Comparison of ENCODE assay signal across 9 mouse cellular contexts in the genomic region with DNA sequence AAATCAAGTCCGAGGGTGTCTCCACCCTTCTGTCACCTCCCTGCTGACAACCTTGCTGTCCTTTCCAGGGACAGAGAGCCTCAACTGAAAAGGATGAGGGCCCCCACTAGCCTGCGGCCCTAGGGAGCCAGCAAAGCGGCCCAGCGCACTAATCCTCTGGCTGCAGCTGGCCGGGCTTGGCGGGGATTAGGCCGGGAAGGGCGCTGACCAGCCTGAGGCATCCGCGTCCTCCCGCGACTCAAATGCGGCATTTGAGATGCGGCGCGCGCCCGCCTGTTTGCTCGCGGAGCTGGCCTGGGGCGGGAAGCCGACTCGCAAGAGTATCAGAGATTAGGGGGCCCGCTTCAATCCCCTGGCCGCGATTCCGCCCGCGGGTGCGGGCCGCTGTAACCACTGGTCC. TPM values are rescaled to one million over a fixed set of nuclear protein-coding genes. Genes with fewer than 3 reads are reported as not detected.
DNase-seq lines count a peak whose midpoint lies in the region; ATAC-seq and TF ChIP-seq lines count a peak whose summit lies in the region.
"Had no signal": no experiment of that assay in that cellular context is flagged by ENCODE, and none has a peak within 500 bp of the region (broad histone marks: within the 10 kb centered on the region; RNA-seq: fewer than 3 reads in every experiment).

No protein-coding gene starts in this region.

- H3K27ac ChIP-seq in heart, embryonic 16.5 days (ENCODE audit: low read length): no peak overlapping the region
- H3K27ac ChIP-seq in forebrain, embryonic 15.5 days (replicated peaks): no peak overlapping the region
- H3K27ac ChIP-seq in midbrain, embryonic 14.5 days (replicated peaks; ENCODE audit: low read depth, low read length): no peak overlapping the region
- H3K27ac ChIP-seq: macrophage had no signal

- no peak for TF ChIP-seq CTCF in brain, embryonic 14.5 days (IDR thresholded peaks at IDR 0.05; ENCODE audit: borderline replicate concordance, extremely low read depth, insufficient read depth, insufficient read length)

- H3K27me3 ChIP-seq in heart, embryonic 16.5 days (ENCODE audit: control insufficient read depth, insufficient read depth, low read length): peaks cover 35% of the 10 kb centered on the region
- H3K27me3 ChIP-seq in forebrain, embryonic 15.5 days: peaks cover 32% of the 10 kb centered on the region
- peaks cover 18% of the 10 kb centered on the region for H3K27me3 ChIP-seq in midbrain, embryonic 14.5 days (ENCODE audit: control insufficient read depth, insufficient read depth, low read length)

- WGBS in heart, embryonic 16.5 days: 2% methylated on average over 31 of the region's 31 CpGs
- 2% methylated on average over 31 of the region's 31 CpGs for WGBS in forebrain, embryonic 15.5 days
- 0% methylated on average over 31 of the region's 31 CpGs for WGBS in midbrain, embryonic 14.5 days

- no peak for DNase-seq in heart, adult 8-10 months (ENCODE audit: low spot score)
- DNase-seq in brain, embryonic 14.5 days (ENCODE audit: low read depth): peak; percentile 54
- peak; percentile 77 for DNase-seq in midbrain, embryonic 14.5 days
- no peak for DNase-seq in urinary bladder, adult 18-20 months (ENCODE audit: low spot score in 2 of 2)
- DNase-seq in gastrocnemius, postnatal 4 days (ENCODE audit: low spot score in 2 of 2): no peak

- 0 out of 2 replicates have a peak, but pooled peaks cover 5% of the 10 kb centered on the region for H3K4me1 ChIP-seq in heart, embryonic 16.5 days (ENCODE audit: control insufficient read depth, insufficient read depth, low read length)
- peaks cover 5% of the 10 kb centered on the region for H3K4me1 ChIP-seq in forebrain, embryonic 15.5 days
- H3K4me1 ChIP-seq in midbrain, embryonic 14.5 days (ENCODE audit: control insufficient read depth, insufficient read depth, low read length): peaks cover 10% of the 10 kb centered on the region; the same call in 1 of the 2 replicates

- peak overlapping the region; percentile 29 for H3K4me3 ChIP-seq in heart, embryonic 16.5 days (ENCODE audit: low read length)
- H3K4me3 ChIP-seq in forebrain, embryonic 15.5 days: peak overlapping the region; percentile 24
- peak overlapping the region; percentile 25 for H3K4me3 ChIP-seq in midbrain, embryonic 14.5 days (replicated peaks; ENCODE audit: low read depth, low read length)

- TF ChIP-seq POLR2A in brain, embryonic 14.5 days (IDR thresholded peaks at IDR 0.05; ENCODE audit: borderline replicate concordance, extremely low read depth, insufficient read depth, insufficient read length, poor library complexity, severe bottlenecking): no peak

- peak overlapping the region; percentile 59 for H3K9ac ChIP-seq in heart, embryonic 16.5 days (ENCODE audit: low read length)
- peak overlapping the region; percentile 39 for H3K9ac ChIP-seq in forebrain, embryonic 15.5 days (replicated peaks)
- H3K9ac ChIP-seq in midbrain, embryonic 14.5 days (replicated peaks; ENCODE audit: low read length): peak overlapping the region; percentile 48

- ATAC-seq in heart, embryonic 16.5 days (replicated peaks; ENCODE audit: extremely low read depth, insufficient read depth, low FRiP score): no peak
- ATAC-seq in forebrain, embryonic 15.5 days (replicated peaks): no peak
- peak; percentile 24; the same call in 1 of the 2 replicates for ATAC-seq in midbrain, embryonic 14.5 days (ENCODE audit: low FRiP score, low TSS enrichment)
- ATAC-seq in granulocyte monocyte progenitor cell, adult 5-6 weeks (replicated peaks; ENCODE audit: poor library complexity, severe bottlenecking): no peak

- H3K4me2 ChIP-seq in heart, embryonic 16.5 days (ENCODE audit: low read depth, low read length): peak overlapping the region; percentile 50
- peak overlapping the region; percentile 40 for H3K4me2 ChIP-seq in forebrain, embryonic 15.5 days (replicated peaks)
- peak overlapping the region; percentile 55 for H3K4me2 ChIP-seq in midbrain, embryonic 14.5 days (ENCODE audit: low read length)

- H3K9me3 ChIP-seq in heart, embryonic 16.5 days (replicated peaks; ENCODE audit: control insufficient read depth, low read length): no peaks in the 10 kb centered on the region
- H3K9me3 ChIP-seq in forebrain, embryonic 15.5 days: no peaks in the 10 kb centered on the region
- H3K9me3 ChIP-seq in midbrain, embryonic 14.5 days (ENCODE audit: control insufficient read depth, low read length): no peaks in the 10 kb centered on the region

- no peaks in the 10 kb centered on the region for H3K36me3 ChIP-seq in heart, embryonic 16.5 days (ENCODE audit: control insufficient read depth, insufficient read depth)
- H3K36me3 ChIP-seq in forebrain, embryonic 15.5 days: no peaks in the 10 kb centered on the region
- H3K36me3 ChIP-seq in midbrain, embryonic 14.5 days (ENCODE audit: control insufficient read depth, insufficient read depth, low read length): no peaks in the 10 kb centered on the region

RNA-seq across cellular contexts. Expression of a gene that starts 14.7 kb away (rescaled TPM):
- not detected in 2 replicates for polyA plus RNA-seq in heart, embryonic 16.5 days (2015; fragmentation: Nextera tagmentation; extraction: Ambion mirVana)
- total RNA-seq in heart, adult 8-10 months (2022): not detected
- polyA plus RNA-seq in brain, embryonic 14.5 days (2012; rRNA removed): not detected in 2 replicates
- polyA plus RNA-seq in forebrain, embryonic 15.5 days (2015; fragmentation: Nextera tagmentation; extraction: Ambion mirVana): not detected in 2 replicates
- polyA plus RNA-seq in midbrain, embryonic 14.5 days (2014; fragmentation: Nextera tagmentation; extraction: Ambion mirVana): not detected in 2 replicates
- total RNA-seq in granulocyte monocyte progenitor cell, adult 5-6 weeks (2014; fragmentation: Nextera tagmentation): not detected in 2 replicates
- not detected in 2 replicates for total RNA-seq in granulocyte monocyte progenitor cell, adult 5-6 weeks (2017)
- total RNA-seq in gastrocnemius, postnatal 4 days (2021): not detected
- polyA plus RNA-seq: macrophage had no signal

RNA-seq across cellular contexts. Expression of a gene that starts 22.8 kb away (rescaled TPM):
- polyA plus RNA-seq in heart, embryonic 16.5 days (2015; fragmentation: Nextera tagmentation; extraction: Ambion mirVana): 35.0 and 35.6 TPM in 2 replicates
- total RNA-seq in heart, adult 8-10 months (2022): 10 to 100 TPM; 10.8 to 12.4 (median 11.6) TPM
- polyA plus RNA-seq in brain, embryonic 14.5 days (2012; rRNA removed): 65.3 and 67.0 TPM in 2 replicates
- 54.2 and 56.8 TPM in 2 replicates for polyA plus RNA-seq in forebrain, embryonic 15.5 days (2015; fragmentation: Nextera tagmentation; extraction: Ambion mirVana)
- 54.0 and 55.9 TPM in 2 replicates for polyA plus RNA-seq in midbrain, embryonic 14.5 days (2014; fragmentation: Nextera tagmentation; extraction: Ambion mirVana)
- 54.1 and 64.2 TPM in 2 replicates for total RNA-seq in granulocyte monocyte progenitor cell, adult 5-6 weeks (2014; fragmentation: Nextera tagmentation)
- 50.5 and 56.3 TPM in 2 replicates for total RNA-seq in granulocyte monocyte progenitor cell, adult 5-6 weeks (2017)
- total RNA-seq in gastrocnemius, postnatal 4 days (2021): 10 to 100 TPM; 21.6 to 22.7 TPM

RNA-seq across cellular contexts. Expression of a gene that starts 34.6 kb away (rescaled TPM):
- 42.1 and 51.9 TPM in 2 replicates for polyA plus RNA-seq in heart, embryonic 16.5 days (2015; fragmentation: Nextera tagmentation; extraction: Ambion mirVana)
- total RNA-seq in heart, adult 8-10 months (2022): 10 to 100 TPM; 62.7 to 80.9 (median 72.0) TPM
- polyA plus RNA-seq in brain, embryonic 14.5 days (2012; rRNA removed): 14.8 and 23.1 TPM in 2 replicates
- polyA plus RNA-seq in forebrain, embryonic 15.5 days (2015; fragmentation: Nextera tagmentation; extraction: Ambion mirVana): 15.1 and 15.2 TPM in 2 replicates
- 15.0 and 15.7 TPM in 2 replicates for polyA plus RNA-seq in midbrain, embryonic 14.5 days (2014; fragmentation: Nextera tagmentation; extraction: Ambion mirVana)
- total RNA-seq in granulocyte monocyte progenitor cell, adult 5-6 weeks (2014; fragmentation: Nextera tagmentation): 5.4 TPM in 2 replicates
- 3.2 and 3.6 TPM in 2 replicates for total RNA-seq in granulocyte monocyte progenitor cell, adult 5-6 weeks (2017)
- 10 to 100 TPM; 49.3 to 50.8 TPM for total RNA-seq in gastrocnemius, postnatal 4 days (2021)

RNA-seq across cellular contexts. Expression of a gene that starts 42.3 kb away (rescaled TPM):
- 376 and 381 TPM in 2 replicates for polyA plus RNA-seq in heart, embryonic 16.5 days (2015; fragmentation: Nextera tagmentation; extraction: Ambion mirVana)
- 100 to 1,000 TPM; 135 to 164 (median 150) TPM for total RNA-seq in heart, adult 8-10 months (2022)
- 313 and 319 TPM in 2 replicates for polyA plus RNA-seq in brain, embryonic 14.5 days (2012; rRNA removed)
- polyA plus RNA-seq in forebrain, embryonic 15.5 days (2015; fragmentation: Nextera tagmentation; extraction: Ambion mirVana): 644 and 647 TPM in 2 replicates
- 589 and 591 TPM in 2 replicates for polyA plus RNA-seq in midbrain, embryonic 14.5 days (2014; fragmentation: Nextera tagmentation; extraction: Ambion mirVana)
- total RNA-seq in granulocyte monocyte progenitor cell, adult 5-6 weeks (2014; fragmentation: Nextera tagmentation): 218 and 263 TPM in 2 replicates
- 327 and 340 TPM in 2 replicates for total RNA-seq in granulocyte monocyte progenitor cell, adult 5-6 weeks (2017)
- total RNA-seq in gastrocnemius, postnatal 4 days (2021): 100 to 1,000 TPM; 194 to 199 TPM

RNA-seq across cellular contexts. Expression of a gene that starts 42.8 kb away (rescaled TPM):
- 44.2 and 50.9 TPM in 2 replicates for polyA plus RNA-seq in heart, embryonic 16.5 days (2015; fragmentation: Nextera tagmentation; extraction: Ambion mirVana)
- 10 to 100 TPM; 11.5 to 12.6 (median 12.0) TPM for total RNA-seq in heart, adult 8-10 months (2022)
- polyA plus RNA-seq in brain, embryonic 14.5 days (2012; rRNA removed): 16.7 and 22.8 TPM in 2 replicates
- 28.7 and 29.7 TPM in 2 replicates for polyA plus RNA-seq in forebrain, embryonic 15.5 days (2015; fragmentation: Nextera tagmentation; extraction: Ambion mirVana)
- 15.0 and 18.5 TPM in 2 replicates for polyA plus RNA-seq in midbrain, embryonic 14.5 days (2014; fragmentation: Nextera tagmentation; extraction: Ambion mirVana)
- 26.8 and 31.7 TPM in 2 replicates for total RNA-seq in granulocyte monocyte progenitor cell, adult 5-6 weeks (2014; fragmentation: Nextera tagmentation)
- 10.2 and 16.8 TPM in 2 replicates for total RNA-seq in granulocyte monocyte progenitor cell, adult 5-6 weeks (2017)
- 10 to 100 TPM; 27.6 to 28.1 TPM for total RNA-seq in gastrocnemius, postnatal 4 days (2021)

Comparison
In these comparisons a context has a peak if more than half of its experiments do, and no peak if none do; other contexts are left out.
1. DNase-seq: peak in brain, embryonic 14.5 days (single experiment) and midbrain, embryonic 14.5 days (single experiment); none in heart, adult 8-10 months (single experiment), urinary bladder, adult 18-20 months (0 of 2) and gastrocnemius, postnatal 4 days (0 of 2).
2. Peak in every context shown above with its lines, with median percentiles within 50 percentile points of each other: H3K4me2 ChIP-seq, H3K4me3 ChIP-seq and H3K9ac ChIP-seq.